Mouse (Mus musculus): ENCODE results near the gene Cdh4. TPM values are rescaled to one million over a fixed set of nuclear protein-coding genes. Genes with fewer than 3 reads are reported as not detected.
A peak's percentile ranks its signal among the peaks of the same experiment; 100 is the strongest.

Gene Cdh4
- polyA plus RNA-seq, 1 experiment from 2014 or later, result 8.5 TPM

DNA sequence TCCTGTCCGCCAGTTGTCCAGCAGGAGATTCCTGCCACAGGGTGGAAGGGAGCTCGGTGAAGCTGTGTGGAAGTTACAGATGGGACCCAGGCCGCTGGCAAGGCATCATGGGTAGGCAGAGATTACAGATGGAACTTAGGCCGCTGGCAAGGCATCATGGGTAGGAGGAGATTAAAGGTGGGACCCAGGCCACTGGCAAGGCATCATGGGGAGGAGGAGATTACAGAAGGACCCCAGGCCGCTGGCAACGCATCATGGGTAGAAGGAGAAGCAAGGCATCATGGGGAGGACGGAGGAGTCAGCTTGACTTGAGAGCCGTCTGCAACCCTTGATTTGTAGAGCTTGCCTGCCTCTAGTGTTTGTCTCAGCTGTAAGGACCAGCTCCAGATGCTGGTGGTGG is 281.2 kb downstream of the Cdh4 start:
- no peaks in the 10 kb centered on the region for H3K36me3 ChIP-seq (ENCODE audit: control insufficient read depth, insufficient read depth, low read length)
- 92% methylated on average over 8 of the region's 8 CpGs for WGBS
- no peak for DNase-seq (ENCODE audit: low spot score, missing footprints)
- H3K9me3 ChIP-seq (ENCODE audit: control insufficient read depth, low read length), result no peaks in the 10 kb centered on the region
- ATAC-seq (ENCODE audit: low FRiP score), result no peak
- no peaks in the 10 kb centered on the region for H3K4me1 ChIP-seq (ENCODE audit: control insufficient read depth, insufficient read depth, low read length)
- H3K4me3 ChIP-seq (ENCODE audit: low read depth, low read length), result no peak overlapping the region
- H3K9ac ChIP-seq (ENCODE audit: low read length), result no peak overlapping the region
- no peak overlapping the region for H3K27ac ChIP-seq (ENCODE audit: low read depth, low read length)
- H3K4me2 ChIP-seq, result no peak overlapping the region
- no peaks in the 10 kb centered on the region for H3K27me3 ChIP-seq (ENCODE audit: control insufficient read depth, insufficient read depth, low read length)

DNA sequence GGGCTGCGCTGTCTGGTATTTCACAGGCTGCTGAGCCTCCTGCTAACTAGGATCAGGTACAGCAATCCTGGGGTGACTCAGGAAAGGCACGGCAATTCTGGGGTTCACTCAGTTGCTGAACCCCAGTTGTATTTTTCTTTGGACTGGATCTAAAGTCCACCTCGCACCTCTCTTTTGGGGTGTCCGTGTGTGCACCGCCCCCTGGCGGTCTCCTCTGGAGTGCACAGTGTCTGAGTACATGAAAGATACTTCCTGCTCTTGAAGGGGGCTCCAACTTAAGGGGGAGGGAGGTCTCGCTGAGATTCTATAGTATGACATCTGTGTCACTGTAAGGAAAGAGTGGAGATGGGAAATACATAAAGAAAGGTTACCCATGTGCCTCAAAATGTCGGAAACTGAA is 286.8 kb downstream of the Cdh4 start:
- Histone ChIP-seq H3K27ac (ENCODE audit: low read depth, low read length) (no peak overlapping the region), H3K9me3 (ENCODE audit: control insufficient read depth, low read length) (no peaks in the 10 kb centered on the region), H3K4me1 (ENCODE audit: control insufficient read depth, insufficient read depth, low read length) (peaks cover 8% of the 10 kb centered on the region), H3K9ac (ENCODE audit: low read length) (no peak overlapping the region), H3K27me3 (ENCODE audit: control insufficient read depth, insufficient read depth, low read length) (no peaks in the 10 kb centered on the region), H3K4me2 (no peak overlapping the region), H3K36me3 (ENCODE audit: control insufficient read depth, insufficient read depth, low read length) (no peaks in the 10 kb centered on the region), H3K4me3 (ENCODE audit: low read depth, low read length) (no peak overlapping the region)
- WGBS, result 52% methylated on average over 8 of the region's 8 CpGs
- ATAC-seq (ENCODE audit: low FRiP score) (no peak), DNase-seq (ENCODE audit: low spot score, missing footprints) (peak; percentile 85)

- Histone ChIP-seq H3K27ac (ENCODE audit: low read depth, low read length) (no peak overlapping the region), H3K4me3 (ENCODE audit: low read depth, low read length) (no peak overlapping the region), H3K36me3 (ENCODE audit: control insufficient read depth, insufficient read depth, low read length) (no peaks in the 10 kb centered on the region), H3K9me3 (ENCODE audit: control insufficient read depth, low read length) (no peaks in the 10 kb centered on the region), H3K9ac (ENCODE audit: low read length) (no peak overlapping the region), H3K4me1 (ENCODE audit: control insufficient read depth, insufficient read depth, low read length) (peaks cover 8% of the 10 kb centered on the region), H3K4me2 (no peak overlapping the region), H3K27me3 (ENCODE audit: control insufficient read depth, insufficient read depth, low read length) (no peaks in the 10 kb centered on the region)
- WGBS, result 86% methylated on average over 4 of the region's 4 CpGs
- DNase-seq (ENCODE audit: low spot score, missing footprints) (no peak), ATAC-seq (ENCODE audit: low FRiP score) (no peak)
Measured at GRCm38 (mm10) chr2:179729802-179730201, 287.6 kb downstream of the Cdh4 start.

DNA sequence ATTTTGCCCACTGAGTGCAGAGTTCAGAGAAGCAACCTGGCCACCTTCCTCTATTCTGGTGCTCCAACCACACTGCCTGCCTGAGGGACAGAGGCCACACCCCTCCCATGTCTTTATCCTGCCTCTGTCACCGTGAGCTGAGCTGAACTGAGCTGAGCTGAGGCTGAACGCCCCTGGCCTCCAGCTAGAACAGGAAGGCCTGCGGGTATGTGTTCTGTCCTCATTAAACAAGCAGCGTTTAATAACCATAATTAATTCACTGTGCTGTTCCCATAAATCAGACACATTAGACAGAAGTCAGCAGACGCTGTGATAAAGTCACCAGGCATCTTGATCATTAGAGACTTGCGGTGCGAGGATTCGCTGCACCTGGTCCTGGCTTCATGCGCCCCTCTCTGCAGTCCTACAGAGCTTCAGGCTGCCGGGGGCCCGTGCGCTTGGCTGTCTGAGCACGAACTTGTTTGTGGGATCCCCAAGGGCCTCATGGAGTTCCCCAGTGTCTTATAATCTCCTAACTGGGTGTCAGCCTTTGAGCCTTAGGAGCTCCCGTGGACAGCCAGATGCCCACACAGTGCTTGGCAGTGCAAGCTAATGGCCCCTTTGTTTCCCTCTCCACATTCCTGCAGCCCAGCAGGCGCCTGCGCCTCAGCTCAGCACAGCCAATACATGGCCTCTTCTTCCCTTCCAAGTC is 291.1 kb downstream of the Cdh4 start:
- H3K27ac ChIP-seq (ENCODE audit: low read depth, low read length), result no peak overlapping the region
- WGBS, result 32% methylated on average over 16 of the region's 16 CpGs
- H3K4me2 ChIP-seq, result no peak overlapping the region

DNA sequence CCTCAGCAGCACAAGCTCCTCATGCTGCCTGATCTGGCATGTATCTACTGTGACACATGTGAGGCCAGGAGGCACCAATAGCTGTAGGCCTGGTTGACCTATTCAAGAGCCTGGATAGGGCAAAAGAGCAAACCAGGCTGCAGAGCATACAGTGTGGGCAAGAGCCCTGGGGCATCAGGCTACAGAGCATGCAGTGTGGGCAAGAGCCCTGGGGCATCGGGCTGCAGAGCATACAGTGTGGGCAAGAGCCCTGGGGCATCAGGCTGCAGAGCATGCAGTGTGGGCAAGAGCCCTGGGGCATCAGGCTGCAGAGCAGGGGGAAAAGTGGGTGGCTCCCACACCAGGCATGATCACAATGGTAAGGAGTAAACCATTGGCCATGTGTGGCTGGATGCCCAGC is 300.2 kb downstream of the Cdh4 start:
- H3K9ac ChIP-seq (ENCODE audit: low read length), result no peak overlapping the region
- H3K4me2 ChIP-seq, result no peak overlapping the region
- no peak overlapping the region for H3K27ac ChIP-seq (ENCODE audit: low read depth, low read length)
- H3K9me3 ChIP-seq (ENCODE audit: control insufficient read depth, low read length), result no peaks in the 10 kb centered on the region
- 100% methylated on average over 1 of the region's 1 CpGs for WGBS
- no peaks in the 10 kb centered on the region for H3K4me1 ChIP-seq (ENCODE audit: control insufficient read depth, insufficient read depth, low read length)
- no peak for ATAC-seq (ENCODE audit: low FRiP score)
- H3K27me3 ChIP-seq (ENCODE audit: control insufficient read depth, insufficient read depth, low read length), result no peaks in the 10 kb centered on the region
- H3K36me3 ChIP-seq (ENCODE audit: control insufficient read depth, insufficient read depth, low read length), result no peaks in the 10 kb centered on the region
- H3K4me3 ChIP-seq (ENCODE audit: low read depth, low read length), result no peak overlapping the region
- DNase-seq (ENCODE audit: low spot score, missing footprints), result no peak

More for the DNA sequence above, 291.1 kb downstream of the Cdh4 start:
- H3K4me1 ChIP-seq (ENCODE audit: control insufficient read depth, insufficient read depth, low read length), result peaks cover 8% of the 10 kb centered on the region
- H3K9ac ChIP-seq (ENCODE audit: low read length), result no peak overlapping the region
- ATAC-seq (ENCODE audit: low FRiP score), result no peak
- no peak overlapping the region for H3K4me3 ChIP-seq (ENCODE audit: low read depth, low read length)
- no peaks in the 10 kb centered on the region for H3K36me3 ChIP-seq (ENCODE audit: control insufficient read depth, insufficient read depth, low read length)
- H3K9me3 ChIP-seq (ENCODE audit: control insufficient read depth, low read length), result no peaks in the 10 kb centered on the region
- DNase-seq (ENCODE audit: low spot score, missing footprints), result peak; percentile 86
- no peaks in the 10 kb centered on the region for H3K27me3 ChIP-seq (ENCODE audit: control insufficient read depth, insufficient read depth, low read length)

DNA sequence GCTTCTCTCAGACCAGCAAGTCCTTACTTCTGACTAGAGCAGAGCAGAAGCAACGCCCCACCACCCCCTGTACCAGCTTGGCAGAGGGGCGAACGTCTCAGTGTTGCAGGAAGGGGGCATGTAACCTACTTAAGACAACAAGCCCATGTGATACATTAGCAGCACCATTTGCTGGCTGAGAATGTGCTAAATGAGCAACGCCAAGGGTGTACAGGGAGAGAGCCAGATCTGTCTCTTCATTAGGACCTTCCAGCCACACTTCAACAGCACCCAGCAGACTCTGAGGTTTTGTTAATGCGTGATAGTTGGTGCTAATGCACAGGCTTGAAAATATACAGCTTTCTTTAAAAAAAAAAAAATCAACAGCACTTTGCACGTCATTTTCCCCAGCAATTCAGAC is 300.6 kb downstream of the Cdh4 start:
- Histone ChIP-seq H3K4me2 (no peak overlapping the region), H3K9me3 (ENCODE audit: control insufficient read depth, low read length) (no peaks in the 10 kb centered on the region), H3K27ac (ENCODE audit: low read depth, low read length) (no peak overlapping the region), H3K9ac (ENCODE audit: low read length) (no peak overlapping the region), H3K4me1 (ENCODE audit: control insufficient read depth, insufficient read depth, low read length) (no peaks in the 10 kb centered on the region), H3K27me3 (ENCODE audit: control insufficient read depth, insufficient read depth, low read length) (no peaks in the 10 kb centered on the region), H3K4me3 (ENCODE audit: low read depth, low read length) (no peak overlapping the region), H3K36me3 (ENCODE audit: control insufficient read depth, insufficient read depth, low read length) (no peaks in the 10 kb centered on the region)
- 89% methylated on average over 6 of the region's 6 CpGs for WGBS
- ATAC-seq (ENCODE audit: low FRiP score) (no peak), DNase-seq (ENCODE audit: low spot score, missing footprints) (no peak)

GRCm38 (mm10) chr2:179746491-179746890 is 304.3 kb downstream of the Cdh4 start:
- no peak overlapping the region for H3K27ac ChIP-seq (ENCODE audit: low read depth, low read length)
- WGBS, result 93% methylated on average over 7 of the region's 7 CpGs
- DNase-seq (ENCODE audit: low spot score, missing footprints) (no peak), ATAC-seq (ENCODE audit: low FRiP score) (no peak)
- H3K9ac ChIP-seq (ENCODE audit: low read length), result no peak overlapping the region
- H3K9me3 ChIP-seq (ENCODE audit: control insufficient read depth, low read length), result no peaks in the 10 kb centered on the region
- H3K36me3 ChIP-seq (ENCODE audit: control insufficient read depth, insufficient read depth, low read length), result no peaks in the 10 kb centered on the region
- no peaks in the 10 kb centered on the region for H3K4me1 ChIP-seq (ENCODE audit: control insufficient read depth, insufficient read depth, low read length)
- no peaks in the 10 kb centered on the region for H3K27me3 ChIP-seq (ENCODE audit: control insufficient read depth, insufficient read depth, low read length)
- no peak overlapping the region for H3K4me2 ChIP-seq
- no peak overlapping the region for H3K4me3 ChIP-seq (ENCODE audit: low read depth, low read length)

GRCm38 (mm10) chr2:179749399-179749798 is 307.2 kb downstream of the Cdh4 start:
- H3K4me3 ChIP-seq (ENCODE audit: low read depth, low read length), result no peak overlapping the region
- H3K4me2 ChIP-seq, result no peak overlapping the region
- no peaks in the 10 kb centered on the region for H3K36me3 ChIP-seq (ENCODE audit: control insufficient read depth, insufficient read depth, low read length)
- no peak for ATAC-seq (ENCODE audit: low FRiP score)
- H3K27me3 ChIP-seq (ENCODE audit: control insufficient read depth, insufficient read depth, low read length), result no peaks in the 10 kb centered on the region
- no peaks in the 10 kb centered on the region for H3K9me3 ChIP-seq (ENCODE audit: control insufficient read depth, low read length)
- no peaks in the 10 kb centered on the region for H3K4me1 ChIP-seq (ENCODE audit: control insufficient read depth, insufficient read depth, low read length)
- WGBS, result 77% methylated on average over 3 of the region's 3 CpGs
- no peak for DNase-seq (ENCODE audit: low spot score, missing footprints)
- H3K27ac ChIP-seq (ENCODE audit: low read depth, low read length), result no peak overlapping the region
- no peak overlapping the region for H3K9ac ChIP-seq (ENCODE audit: low read length)

GRCm38 (mm10) chr2:179753811-179754210 is 311.6 kb downstream of the Cdh4 start:
- Histone ChIP-seq H3K27ac (ENCODE audit: low read depth, low read length) (no peak overlapping the region), H3K36me3 (ENCODE audit: control insufficient read depth, insufficient read depth, low read length) (no peaks in the 10 kb centered on the region), H3K27me3 (ENCODE audit: control insufficient read depth, insufficient read depth, low read length) (no peaks in the 10 kb centered on the region), H3K4me2 (no peak overlapping the region), H3K4me3 (ENCODE audit: low read depth, low read length) (no peak overlapping the region), H3K4me1 (ENCODE audit: control insufficient read depth, insufficient read depth, low read length) (no peaks in the 10 kb centered on the region), H3K9ac (ENCODE audit: low read length) (no peak overlapping the region), H3K9me3 (ENCODE audit: control insufficient read depth, low read length) (no peaks in the 10 kb centered on the region)
- peak; percentile 50; the same call in 1 of the 2 replicates for ATAC-seq (ENCODE audit: low FRiP score)
- 87% methylated on average over 9 of the region's 9 CpGs for WGBS
- no peak for DNase-seq (ENCODE audit: low spot score, missing footprints)
